Mouse (Mus musculus): Measurements from ENCODE around the gene Chpf.

GRCm38 (mm10) chr1:75455433-75455832 lies 23.7 kb downstream of the Chpf start:
- TF ChIP-seq CTCF (conservative IDR thresholded peaks at IDR 0.05; ENCODE audit: insufficient read depth, insufficient read length, low read depth, low read length) (no peak), POLR2A (IDR thresholded peaks at IDR 0.05; ENCODE audit: low read depth, low read length) (no peak)

Measured in kidney, adult 2 months (tissue).